7 mouse cellular contexts compared by ENCODE assay signal in the genomic region with DNA sequence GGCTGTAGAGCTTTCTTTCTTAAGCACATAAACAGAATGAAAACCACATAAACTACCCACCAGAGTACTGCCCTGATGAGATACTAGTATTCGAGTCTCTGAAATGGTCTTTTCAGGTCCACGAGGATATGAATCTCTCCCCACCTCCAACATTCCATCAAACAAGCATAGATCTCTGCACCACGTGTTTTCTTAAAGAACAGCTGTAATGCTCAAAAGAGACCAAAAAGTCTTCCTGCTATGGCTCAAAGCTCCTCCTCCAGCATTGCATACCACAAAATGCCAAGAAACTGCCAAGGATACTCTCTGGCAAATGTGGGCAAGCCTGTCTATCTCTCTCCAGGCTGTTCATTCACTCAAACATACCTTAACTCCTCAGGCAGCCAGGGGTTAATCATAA. TPM values are rescaled to one million over a fixed set of nuclear protein-coding genes. Genes with fewer than 3 reads are reported as not detected.
A peak's percentile ranks its signal among the peaks of the same experiment; 100 is the strongest.
DNase-seq lines count a peak whose midpoint lies in the region; ATAC-seq and TF ChIP-seq lines count a peak whose summit lies in the region.

No protein-coding gene starts in this region.

- H3K36me3 ChIP-seq in neural tube, embryonic 11.5 days (ENCODE audit: control insufficient read depth, insufficient read depth, low read length): no peaks in the 10 kb centered on the region
- peaks cover 3% of the 10 kb centered on the region; the same call in 1 of the 2 replicates for H3K36me3 ChIP-seq in forebrain, embryonic 10.5 days (replicated peaks)
- H3K36me3 ChIP-seq in limb, embryonic 15.5 days: no peaks in the 10 kb centered on the region
- no peaks in the 10 kb centered on the region for H3K36me3 ChIP-seq in stomach, postnatal 0 days (ENCODE audit: control insufficient read depth, insufficient read depth, low read length)
- no peaks in the 10 kb centered on the region for H3K36me3 ChIP-seq in thymus, adult 2 months (ENCODE audit: control insufficient read depth, insufficient read depth, low read length)

- no peak for ATAC-seq in neural tube, embryonic 11.5 days (ENCODE audit: insufficient read depth, low FRiP score, low TSS enrichment)
- ATAC-seq in limb, embryonic 15.5 days (ENCODE audit: insufficient number of reproducible peaks, low FRiP score, low TSS enrichment, low read depth): no peak
- no peak for ATAC-seq in stomach, postnatal 0 days (ENCODE audit: low FRiP score, low TSS enrichment)

- no peak for TF ChIP-seq POLR2A in thymus, adult 2 months (IDR thresholded peaks at IDR 0.05; ENCODE audit: control insufficient read depth, extremely low read depth, insufficient read depth, low read length, poor library complexity)

- no peaks in the 10 kb centered on the region for H3K9me3 ChIP-seq in neural tube, embryonic 11.5 days (ENCODE audit: control insufficient read depth, low read length)
- H3K9me3 ChIP-seq in forebrain, embryonic 10.5 days: no peaks in the 10 kb centered on the region
- H3K9me3 ChIP-seq in limb, embryonic 15.5 days: no peaks in the 10 kb centered on the region
- H3K9me3 ChIP-seq in stomach, postnatal 0 days (ENCODE audit: control insufficient read depth, low read length): no peaks in the 10 kb centered on the region

- no peak overlapping the region for H3K27ac ChIP-seq in neural tube, embryonic 11.5 days (ENCODE audit: low read depth, low read length)
- peak overlapping the region; percentile 88 for H3K27ac ChIP-seq in forebrain, embryonic 10.5 days
- H3K27ac ChIP-seq in limb, embryonic 15.5 days: peak overlapping the region; percentile 95
- H3K27ac ChIP-seq in stomach, postnatal 0 days (replicated peaks): peak overlapping the region; percentile 79; the same call in 1 of the 2 replicates
- H3K27ac ChIP-seq in thymus, adult 2 months (ENCODE audit: control insufficient read depth, insufficient read depth, low read length): no peak overlapping the region

- H3K4me3 ChIP-seq in neural tube, embryonic 11.5 days (ENCODE audit: low read depth, low read length): peak overlapping the region; percentile 52
- peak overlapping the region; percentile 70 for H3K4me3 ChIP-seq in forebrain, embryonic 10.5 days
- peak overlapping the region; percentile 63 for H3K4me3 ChIP-seq in limb, embryonic 15.5 days
- H3K4me3 ChIP-seq in stomach, postnatal 0 days (ENCODE audit: low read depth, low read length): peak overlapping the region; percentile 47
- no peak overlapping the region for H3K4me3 ChIP-seq in thymus, adult 2 months (ENCODE audit: control insufficient read depth, insufficient read depth, low read length)

- no peak for TF ChIP-seq CTCF in stomach, postnatal 0 days (IDR thresholded peaks at IDR 0.05; ENCODE audit: low read depth)
- no peak for TF ChIP-seq CTCF in thymus, adult 2 months (IDR thresholded peaks at IDR 0.05; ENCODE audit: borderline replicate concordance, control insufficient read depth, extremely low read depth, insufficient read depth, low read length, poor library complexity)

- no peak overlapping the region for H3K9ac ChIP-seq in neural tube, embryonic 11.5 days (ENCODE audit: low read length)
- H3K9ac ChIP-seq in limb, embryonic 15.5 days: peak overlapping the region; percentile 52
- H3K9ac ChIP-seq in stomach, postnatal 0 days (ENCODE audit: low read length): peak overlapping the region; percentile 48

- peak overlapping the region; percentile 64 for H3K4me2 ChIP-seq in neural tube, embryonic 11.5 days (ENCODE audit: low read depth)
- H3K4me2 ChIP-seq in limb, embryonic 15.5 days: peak overlapping the region; percentile 69
- H3K4me2 ChIP-seq in stomach, postnatal 0 days (replicated peaks; ENCODE audit: low read depth): peak overlapping the region; percentile 70

- no peak for DNase-seq in neural tube, embryonic 11.5 days (ENCODE audit: low spot score)
- no peak for DNase-seq in neural tube, embryonic 10.5 days (ENCODE audit: extremely low spot score, low spot score)
- DNase-seq in forebrain, embryonic 10.5 days (ENCODE audit: extremely low spot score, low spot score): no peak
- no peak for DNase-seq in stomach, postnatal 0 days (ENCODE audit: low spot score)
- DNase-seq in right cerebral cortex, postnatal 36 days (ENCODE audit: low spot score in 2 of 2): no peak
- no peak for DNase-seq in thymus, adult 2 months

- H3K4me1 ChIP-seq in neural tube, embryonic 11.5 days (ENCODE audit: control insufficient read depth, insufficient read depth, low read length): peaks cover 12% of the 10 kb centered on the region
- H3K4me1 ChIP-seq in forebrain, embryonic 10.5 days: peaks cover 35% of the 10 kb centered on the region
- peaks cover 22% of the 10 kb centered on the region for H3K4me1 ChIP-seq in limb, embryonic 15.5 days
- H3K4me1 ChIP-seq in stomach, postnatal 0 days (replicated peaks; ENCODE audit: control insufficient read depth, insufficient read depth): no peaks in the 10 kb centered on the region
- peaks cover 6% of the 10 kb centered on the region for H3K4me1 ChIP-seq in thymus, adult 2 months (replicated peaks; ENCODE audit: control insufficient read depth, insufficient read depth, low read length)

- TF ChIP-seq EP300 in stomach, postnatal 0 days (optimal IDR thresholded peaks at IDR 0.05): no peak

- H3K27me3 ChIP-seq in neural tube, embryonic 11.5 days (ENCODE audit: control insufficient read depth, insufficient read depth, low read length): no peaks in the 10 kb centered on the region
- no peaks in the 10 kb centered on the region for H3K27me3 ChIP-seq in forebrain, embryonic 10.5 days (ENCODE audit: poor library complexity, severe bottlenecking)
- no peaks in the 10 kb centered on the region for H3K27me3 ChIP-seq in limb, embryonic 15.5 days
- no peaks in the 10 kb centered on the region for H3K27me3 ChIP-seq in stomach, postnatal 0 days (ENCODE audit: control insufficient read depth, insufficient read depth, low read length)
- no peaks in the 10 kb centered on the region for H3K27me3 ChIP-seq in thymus, adult 2 months (ENCODE audit: control insufficient read depth, insufficient read depth, low read length)

- 32% methylated on average over 3 of the region's 3 CpGs for WGBS in neural tube, embryonic 11.5 days
- 25% methylated on average over 3 of the region's 3 CpGs for WGBS in forebrain, embryonic 10.5 days
- 5% methylated on average over 3 of the region's 3 CpGs for WGBS in limb, embryonic 15.5 days
- WGBS in stomach, postnatal 0 days: 6% methylated on average over 3 of the region's 3 CpGs
- WGBS in thymus, adult 2 months: 7% methylated on average over 3 of the region's 3 CpGs

RNA-seq across cellular contexts. Expression of gene Rbms2, which starts 4.8 kb away (rescaled TPM):
- 17.9 and 19.9 TPM in 2 replicates for polyA plus RNA-seq in neural tube, embryonic 11.5 days (2014; fragmentation: Nextera tagmentation; extraction: Ambion mirVana)
- polyA plus RNA-seq in forebrain, embryonic 10.5 days (2016; fragmentation: Nextera tagmentation; extraction: Ambion mirVana): 26.6 and 28.6 TPM in 2 replicates
- polyA plus RNA-seq in limb, embryonic 15.5 days (2015; fragmentation: Nextera tagmentation; extraction: Ambion mirVana): 42.2 and 43.8 TPM in 2 replicates
- 15.5 and 17.0 TPM in 2 replicates for polyA plus RNA-seq in stomach, postnatal 0 days (2015; fragmentation: Nextera tagmentation; extraction: Ambion mirVana)
- 65.3 and 76.2 TPM in 2 replicates for polyA plus RNA-seq in thymus, adult 2 months (2012; rRNA removed)

RNA-seq across cellular contexts. Expression of gene Gls2, which starts 19.0 kb away (rescaled TPM):
- 1.2 and 1.5 TPM in 2 replicates for polyA plus RNA-seq in neural tube, embryonic 11.5 days (2014; fragmentation: Nextera tagmentation; extraction: Ambion mirVana)
- polyA plus RNA-seq in forebrain, embryonic 10.5 days (2016; fragmentation: Nextera tagmentation; extraction: Ambion mirVana): 1.5 and 2.3 TPM in 2 replicates
- 1.8 TPM in 2 replicates for polyA plus RNA-seq in limb, embryonic 15.5 days (2015; fragmentation: Nextera tagmentation; extraction: Ambion mirVana)
- polyA plus RNA-seq in stomach, postnatal 0 days (2015; fragmentation: Nextera tagmentation; extraction: Ambion mirVana): 0.53 and 0.64 TPM in 2 replicates
- 1.2 and 6.6 TPM in 2 replicates for polyA plus RNA-seq in thymus, adult 2 months (2012; rRNA removed)

RNA-seq across cellular contexts. Expression of gene Spryd4, which starts 36.3 kb away (rescaled TPM):
- polyA plus RNA-seq in neural tube, embryonic 11.5 days (2014; fragmentation: Nextera tagmentation; extraction: Ambion mirVana): 26.2 and 28.0 TPM in 2 replicates
- polyA plus RNA-seq in forebrain, embryonic 10.5 days (2016; fragmentation: Nextera tagmentation; extraction: Ambion mirVana): 29.9 and 32.3 TPM in 2 replicates
- 34.2 and 36.3 TPM in 2 replicates for polyA plus RNA-seq in limb, embryonic 15.5 days (2015; fragmentation: Nextera tagmentation; extraction: Ambion mirVana)
- polyA plus RNA-seq in stomach, postnatal 0 days (2015; fragmentation: Nextera tagmentation; extraction: Ambion mirVana): 25.6 and 26.1 TPM in 2 replicates
- 9.8 and 10.9 TPM in 2 replicates for polyA plus RNA-seq in thymus, adult 2 months (2012; rRNA removed)

RNA-seq across cellular contexts. Expression of gene Mip, which starts 50.3 kb away (rescaled TPM):
- polyA plus RNA-seq in neural tube, embryonic 11.5 days (2014; fragmentation: Nextera tagmentation; extraction: Ambion mirVana): not detected in 2 replicates
- polyA plus RNA-seq in forebrain, embryonic 10.5 days (2016; fragmentation: Nextera tagmentation; extraction: Ambion mirVana): 0.55 and 0.69 TPM in 2 replicates
- polyA plus RNA-seq in limb, embryonic 15.5 days (2015; fragmentation: Nextera tagmentation; extraction: Ambion mirVana): 0.12 and 0.26 TPM in 2 replicates
- polyA plus RNA-seq in stomach, postnatal 0 days (2015; fragmentation: Nextera tagmentation; extraction: Ambion mirVana): not detected in 2 replicates
- 0.19 and 0.24 TPM in 2 replicates for polyA plus RNA-seq in thymus, adult 2 months (2012; rRNA removed)

RNA-seq across cellular contexts. Expression of gene Timeless, which starts 56.6 kb away (rescaled TPM):
- polyA plus RNA-seq in neural tube, embryonic 11.5 days (2014; fragmentation: Nextera tagmentation; extraction: Ambion mirVana): 58.7 and 61.2 TPM in 2 replicates
- polyA plus RNA-seq in forebrain, embryonic 10.5 days (2016; fragmentation: Nextera tagmentation; extraction: Ambion mirVana): 108 and 112 TPM in 2 replicates
- polyA plus RNA-seq in limb, embryonic 15.5 days (2015; fragmentation: Nextera tagmentation; extraction: Ambion mirVana): 46.2 and 46.9 TPM in 2 replicates
- 8.9 and 10.5 TPM in 2 replicates for polyA plus RNA-seq in stomach, postnatal 0 days (2015; fragmentation: Nextera tagmentation; extraction: Ambion mirVana)
- 21.3 and 29.3 TPM in 2 replicates for polyA plus RNA-seq in thymus, adult 2 months (2012; rRNA removed)

Comparison
In these comparisons a context has a peak if more than half of its experiments do, and no peak if none do; other contexts are left out.
1. H3K27ac ChIP-seq: peak in forebrain, embryonic 10.5 days (single experiment), limb, embryonic 15.5 days (single experiment) and stomach, postnatal 0 days (single experiment); none in neural tube, embryonic 11.5 days (single experiment) and thymus, adult 2 months (single experiment).
2. Peak in every context shown above with its lines, with median percentiles within 50 percentile points of each other: H3K4me2 ChIP-seq.